ENCODE assay signal across 8 mouse cellular contexts in the genomic region with DNA sequence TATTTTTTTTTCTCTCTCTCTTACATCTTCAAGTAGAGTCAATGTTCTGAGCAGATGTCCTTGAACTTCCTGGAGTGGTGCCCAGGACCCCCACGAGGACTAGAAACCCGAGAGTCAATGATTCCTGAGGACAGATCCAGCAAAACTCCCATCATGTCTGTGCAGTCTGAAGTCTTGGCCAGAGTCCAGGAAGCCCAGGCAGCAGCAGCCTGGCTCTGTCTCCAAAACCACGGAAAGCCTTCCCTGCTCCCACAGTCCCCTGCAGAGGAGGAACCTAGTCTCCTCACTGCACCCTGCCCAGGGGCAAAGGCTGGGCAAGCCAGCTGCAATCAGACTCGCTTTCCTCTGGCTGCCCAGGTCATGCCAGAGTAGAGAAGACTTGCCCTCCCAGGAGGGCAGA.
A peak's percentile ranks its signal among the peaks of the same experiment; 100 is the strongest.
DNase-seq lines count a peak whose midpoint lies in the region; ATAC-seq and TF ChIP-seq lines count a peak whose summit lies in the region.

No protein-coding gene starts in this region.

- H3K9ac ChIP-seq in embryonic facial prominence, embryonic 14.5 days (ENCODE audit: low read depth, low read length), result no peak overlapping the region
- no peak overlapping the region for H3K9ac ChIP-seq in kidney, embryonic 14.5 days (ENCODE audit: low read depth, low read length)

- H3K9me3 ChIP-seq in embryonic facial prominence, embryonic 14.5 days (ENCODE audit: control insufficient read depth, low read length), result no peaks in the 10 kb centered on the region
- H3K9me3 ChIP-seq in kidney, embryonic 14.5 days (ENCODE audit: control insufficient read depth, low read length), result no peaks in the 10 kb centered on the region

- no peaks in the 10 kb centered on the region for H3K27me3 ChIP-seq in embryonic facial prominence, embryonic 14.5 days (replicated peaks; ENCODE audit: control insufficient read depth, insufficient read depth, low read length)
- H3K27me3 ChIP-seq in kidney, embryonic 14.5 days (ENCODE audit: control insufficient read depth, insufficient read depth, low read length), result no peaks in the 10 kb centered on the region

- no peak for TF ChIP-seq CTCF in left cerebral cortex, adult 2 months (IDR thresholded peaks at IDR 0.05)
- TF ChIP-seq CTCF in bone marrow, adult 2 months (IDR thresholded peaks at IDR 0.05; ENCODE audit: control insufficient read depth, insufficient read depth, low read length), result no peak

- H3K27ac ChIP-seq in left cerebral cortex, adult 2 months, result peak overlapping the region; percentile 90
- H3K27ac ChIP-seq in bone marrow, adult 2 months (ENCODE audit: control insufficient read depth, insufficient read depth, low read depth, low read length, poor library complexity), result 0 out of 2 replicates have a peak overlapping the region, but pooled peaks have one; percentile 19
- no peak overlapping the region for H3K27ac ChIP-seq in embryonic facial prominence, embryonic 14.5 days (replicated peaks; ENCODE audit: low read depth, low read length)
- no peak overlapping the region for H3K27ac ChIP-seq in kidney, embryonic 14.5 days (ENCODE audit: low read depth, low read length)

- peak; percentile 75 for ATAC-seq in embryonic facial prominence, embryonic 14.5 days (ENCODE audit: low read depth)
- 0 out of 2 replicates have a peak, but pooled peaks have one; percentile 54 for ATAC-seq in kidney, embryonic 14.5 days (ENCODE audit: low FRiP score, low TSS enrichment)

- no peak overlapping the region for H3K4me3 ChIP-seq in left cerebral cortex, adult 2 months
- H3K4me3 ChIP-seq in bone marrow, adult 2 months (replicated peaks; ENCODE audit: control insufficient read depth, low read depth, low read length), result no peak overlapping the region
- H3K4me3 ChIP-seq in embryonic facial prominence, embryonic 14.5 days (ENCODE audit: low read depth, low read length), result no peak overlapping the region
- H3K4me3 ChIP-seq in kidney, embryonic 14.5 days (ENCODE audit: low read length), result no peak overlapping the region

- no peak for DNase-seq in left cerebral cortex, adult 2 months (ENCODE audit: extremely low spot score in 1 of 2, low spot score in 2 of 2)
- no peak for DNase-seq in left cerebral cortex, adult 8-10 months (ENCODE audit: low spot score in 2 of 2)
- DNase-seq in embryonic facial prominence, embryonic 14.5 days (ENCODE audit: low spot score), result peak; percentile 93
- peak; percentile 66 for DNase-seq in right cerebral cortex, postnatal 4 days
- no peak for DNase-seq in thymus, postnatal 36 days
- DNase-seq in c-Kit-positive CD71-positive TER-119-positive erythroid progenitor cells, embryonic 14.5 days (ENCODE audit: low spot score), result no peak

- H3K4me2 ChIP-seq in embryonic facial prominence, embryonic 14.5 days (ENCODE audit: low read depth, low read length), result no peak overlapping the region
- H3K4me2 ChIP-seq in kidney, embryonic 14.5 days (replicated peaks; ENCODE audit: low read depth, low read length), result no peak overlapping the region

- intact Hi-C loops in left cerebral cortex, adult 2 months (cut with DNase I), result loop anchor here (5.0 kb wide), 2 partner anchors 86 to 156 kb away; no protein-coding TSS in a partner anchor

- no peak for TF ChIP-seq POLR2A in bone marrow, adult 2 months (IDR thresholded peaks at IDR 0.05; ENCODE audit: borderline replicate concordance, control insufficient read depth, low read depth, low read length)

- H3K36me3 ChIP-seq in embryonic facial prominence, embryonic 14.5 days (ENCODE audit: control insufficient read depth, insufficient read depth, low read length), result no peaks in the 10 kb centered on the region
- H3K36me3 ChIP-seq in kidney, embryonic 14.5 days (ENCODE audit: control insufficient read depth, insufficient read depth, low read length), result no peaks in the 10 kb centered on the region

- WGBS in bone marrow, adult 2 months, result 15% methylated on average over 4 of the region's 4 CpGs
- 0% methylated on average over 4 of the region's 4 CpGs for WGBS in embryonic facial prominence, embryonic 14.5 days
- WGBS in kidney, embryonic 14.5 days, result 8% methylated on average over 4 of the region's 4 CpGs

- peaks cover 4% of the 10 kb centered on the region for H3K4me1 ChIP-seq in bone marrow, adult 2 months (ENCODE audit: control insufficient read depth, insufficient read depth, low read length)
- peaks cover 11% of the 10 kb centered on the region for H3K4me1 ChIP-seq in embryonic facial prominence, embryonic 14.5 days (ENCODE audit: control insufficient read depth, insufficient read depth, low read length)
- H3K4me1 ChIP-seq in kidney, embryonic 14.5 days (ENCODE audit: control insufficient read depth, insufficient read depth, low read length), result peaks cover 10% of the 10 kb centered on the region

Comparison
In these comparisons a context has a peak if more than half of its experiments do, and no peak if none do; other contexts are left out.
1. DNase-seq: peak in embryonic facial prominence, embryonic 14.5 days (single experiment) and right cerebral cortex, postnatal 4 days (single experiment); none in left cerebral cortex, adult 2 months (0 of 2), left cerebral cortex, adult 8-10 months (0 of 2), thymus, postnatal 36 days (0 of 2) and c-Kit-positive CD71-positive TER-119-positive erythroid progenitor cells, embryonic 14.5 days (single experiment).
2. H3K27ac ChIP-seq: peak in left cerebral cortex, adult 2 months (single experiment) and bone marrow, adult 2 months (single experiment); none in embryonic facial prominence, embryonic 14.5 days (single experiment) and kidney, embryonic 14.5 days (single experiment).